Mouse (Mus musculus): ENCODE measurements at regions not wholly inside any gene's neighbourhood (a gene's known extent, or its start where the extent isn't known, plus 50 kb on each side); places are given as distances from the start of the nearest gene placed in this dataset.

DNA sequence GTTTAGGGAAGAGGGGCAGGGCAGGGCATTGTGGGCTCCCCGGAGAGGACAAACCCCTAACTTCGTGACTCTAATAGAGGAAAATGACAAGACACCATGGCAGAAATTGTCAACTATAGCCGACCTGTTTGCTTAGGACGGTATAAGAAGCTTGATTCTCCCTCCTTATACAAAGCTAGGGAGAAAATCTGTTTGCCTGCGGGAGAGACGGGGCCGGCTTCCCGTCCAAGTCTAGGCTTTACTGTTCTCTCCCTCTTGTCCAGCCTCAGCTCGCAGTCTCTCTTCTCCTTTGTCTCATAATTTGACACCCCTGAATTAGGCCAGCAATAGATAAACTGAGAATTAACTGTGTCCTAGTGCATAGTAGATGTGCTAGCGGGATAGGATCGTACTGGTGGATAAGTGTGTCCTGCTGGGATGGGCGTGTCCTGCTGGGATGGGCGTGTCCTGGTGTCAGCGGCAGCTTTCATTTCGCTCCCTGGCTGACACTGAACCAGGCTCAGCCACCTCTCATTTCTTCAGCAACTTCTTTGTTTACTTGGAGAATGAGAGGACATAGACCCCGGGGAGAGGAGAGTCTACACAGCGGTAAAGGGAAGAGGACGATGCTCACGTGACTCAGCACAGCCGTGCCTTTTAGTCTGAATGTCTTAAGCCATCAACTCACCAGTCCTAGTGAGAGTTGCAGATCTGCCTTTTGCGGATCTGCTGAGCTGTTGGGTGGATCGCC is 70.8 kb downstream of the Adra2a start:
- H3K4me3 ChIP-seq (ENCODE audit: control insufficient read depth in 1 of 2, insufficient read depth in 1 of 2, low read depth in 2 of 2, low read length in 2 of 2), result peak overlapping the region; percentile 80 to 81
- H3K79me2 ChIP-seq (ENCODE audit: control insufficient read depth, insufficient read depth, low read length, poor library complexity), result no peaks in the 10 kb centered on the region
- H3K36me3 ChIP-seq (ENCODE audit: control insufficient read depth in 1 of 2, insufficient read depth in 2 of 2, low read length in 2 of 2), result no peaks in the 10 kb centered on the region
- H3K27ac ChIP-seq (ENCODE audit: control insufficient read depth, low read depth, low read length), result no peak overlapping the region
- peak overlapping the region; percentile 57 for H3K9ac ChIP-seq (ENCODE audit: control insufficient read depth, low read depth, low read length, poor library complexity, severe bottlenecking)
- TF ChIP-seq TAL1 (IDR thresholded peaks at IDR 0.05; ENCODE audit: low read length) (no peak), USF2 (IDR thresholded peaks at IDR 0.05; ENCODE audit: borderline replicate concordance in 1 of 2, insufficient read depth in 1 of 2, low read depth in 1 of 2, low read length in 2 of 2) (peak; percentile 26 to 70; a peak in 1 of 4 replicates), EP300 (IDR thresholded peaks at IDR 0.05; ENCODE audit: low read depth in 1 of 2, low read length in 2 of 2) (0 out of 4 replicates have a peak, but pooled peaks of 1 of the 2 experiments have one; percentile 5), BHLHE40 (IDR thresholded peaks at IDR 0.05; ENCODE audit: borderline replicate concordance, low read depth, low read length) (peak; percentile 89), MXI1 (IDR thresholded peaks at IDR 0.05; ENCODE audit: low read depth, low read length) (peak; percentile 43; the same call in 1 of the 2 replicates), GATA1 (IDR thresholded peaks at IDR 0.05; ENCODE audit: low read depth, low read length) (no peak; the same call in 1 of the 2 replicates), USF1 (IDR thresholded peaks at IDR 0.05; ENCODE audit: low read depth, low read length) (peak; percentile 94), ZC3H11A (IDR thresholded peaks at IDR 0.05; ENCODE audit: low read depth, low read length) (no peak), SIN3A (IDR thresholded peaks at IDR 0.05; ENCODE audit: low read length) (peak; percentile 75; the same call in 1 of the 2 replicates), MAX (IDR thresholded peaks at IDR 0.05; ENCODE audit: low read length) (peak; percentile 59; the same call in 1 of the 2 replicates), POLR2AphosphoS2 (IDR thresholded peaks at IDR 0.05; ENCODE audit: low read length) (no peak), MAFK (IDR thresholded peaks at IDR 0.05; ENCODE audit: borderline replicate concordance, low read depth, low read length) (no peak), E2F4 (IDR thresholded peaks at IDR 0.05; ENCODE audit: borderline replicate concordance, low read depth, low read length) (no peak), SMC3 (IDR thresholded peaks at IDR 0.05; ENCODE audit: low read depth, low read length) (no peak)
- no peaks in the 10 kb centered on the region; a peak in 1 of 4 replicates for H3K27me3 ChIP-seq (ENCODE audit: control insufficient read depth in 1 of 2, insufficient read depth in 2 of 2, low read length in 2 of 2)
- no peaks in the 10 kb centered on the region for H3K9me3 ChIP-seq (replicated peaks; ENCODE audit: insufficient read depth, low read length)
- DNase-seq (ENCODE audit: low read depth, low spot score), result peak; percentile 89
- peaks cover 0 to 6% of the 10 kb centered on the region in 2 experiments; a peak in 1 of 4 replicates for H3K4me1 ChIP-seq (ENCODE audit: control insufficient read depth in 1 of 2, insufficient read depth in 2 of 2, low read length in 2 of 2)

DNA sequence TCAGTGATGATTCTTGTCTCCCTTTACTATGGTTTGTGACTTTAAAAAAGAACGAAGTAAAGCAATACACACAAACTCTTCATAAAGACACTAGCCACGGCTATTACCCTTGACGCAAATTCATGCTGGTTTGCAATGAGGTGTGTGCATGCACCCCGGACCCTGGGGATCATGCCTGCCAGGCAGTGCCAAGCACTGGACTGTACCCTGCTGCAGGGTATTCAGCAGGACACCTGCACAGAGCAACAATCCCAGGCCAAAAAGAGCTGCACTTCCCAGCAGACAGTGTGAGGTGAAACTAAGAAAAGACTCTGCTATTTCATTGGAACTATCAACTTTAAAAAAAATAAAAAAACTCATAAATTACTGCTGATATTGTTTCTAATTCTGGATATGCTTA is 71.4 kb downstream of the Adra2a start:
- Histone ChIP-seq H3K36me3 (ENCODE audit: control insufficient read depth in 1 of 2, insufficient read depth in 2 of 2, low read length in 2 of 2) (no peaks in the 10 kb centered on the region), H3K9ac (ENCODE audit: control insufficient read depth, low read depth, low read length, poor library complexity, severe bottlenecking) (peak overlapping the region; percentile 57), H3K27ac (ENCODE audit: control insufficient read depth, low read depth, low read length) (no peak overlapping the region), H3K9me3 (replicated peaks; ENCODE audit: insufficient read depth, low read length) (no peaks in the 10 kb centered on the region), H3K4me1 (ENCODE audit: control insufficient read depth in 1 of 2, insufficient read depth in 2 of 2, low read length in 2 of 2) (peaks cover 0 to 6% of the 10 kb centered on the region in 2 experiments; a peak in 1 of 4 replicates), H3K4me3 (ENCODE audit: control insufficient read depth in 1 of 2, insufficient read depth in 1 of 2, low read depth in 2 of 2, low read length in 2 of 2) (peak overlapping the region; percentile 80 to 81), H3K27me3 (ENCODE audit: control insufficient read depth in 1 of 2, insufficient read depth in 2 of 2, low read length in 2 of 2) (peaks cover 0 to 2% of the 10 kb centered on the region in 2 experiments; a peak in 2 of 4 replicates), H3K79me2 (ENCODE audit: control insufficient read depth, insufficient read depth, low read length, poor library complexity) (no peaks in the 10 kb centered on the region)
- TF ChIP-seq GATA1 (IDR thresholded peaks at IDR 0.05; ENCODE audit: low read depth, low read length) (no peak), USF2 (IDR thresholded peaks at IDR 0.05; ENCODE audit: borderline replicate concordance in 1 of 2, insufficient read depth in 1 of 2, low read depth in 1 of 2, low read length in 2 of 2) (no peak), GABPA (IDR thresholded peaks at IDR 0.05; ENCODE audit: low read depth, low read length) (no peak), TCF12 (IDR thresholded peaks at IDR 0.05; ENCODE audit: low read depth, low read length) (no peak), MYB (IDR thresholded peaks at IDR 0.05; ENCODE audit: low read depth, low read length) (no peak), RAD21 (IDR thresholded peaks at IDR 0.05; ENCODE audit: low read depth, low read length) (no peak)
- DNase-seq (ENCODE audit: low read depth, low spot score), result no peak

Measured in MEL (cell line).